Mouse (Mus musculus) bone marrow macrophage, adult 2 months (primary cell): ENCODE results near the gene Irak1bp1.

Experiments
- CTCF ChIP-seq: IDR thresholded peaks from 2 replicates; pipeline ENCODE4 v1.5.1; 2012; ENCODE audit warnings: low read depth, mild to moderate bottlenecking, low read length, moderate library complexity
- POLR2A ChIP-seq: IDR thresholded peaks from 2 replicates; pipeline ENCODE4 v1.6.1; 2012; ENCODE audit warnings: mild to moderate bottlenecking, low read depth, low read length, borderline replicate concordance

DNA sequence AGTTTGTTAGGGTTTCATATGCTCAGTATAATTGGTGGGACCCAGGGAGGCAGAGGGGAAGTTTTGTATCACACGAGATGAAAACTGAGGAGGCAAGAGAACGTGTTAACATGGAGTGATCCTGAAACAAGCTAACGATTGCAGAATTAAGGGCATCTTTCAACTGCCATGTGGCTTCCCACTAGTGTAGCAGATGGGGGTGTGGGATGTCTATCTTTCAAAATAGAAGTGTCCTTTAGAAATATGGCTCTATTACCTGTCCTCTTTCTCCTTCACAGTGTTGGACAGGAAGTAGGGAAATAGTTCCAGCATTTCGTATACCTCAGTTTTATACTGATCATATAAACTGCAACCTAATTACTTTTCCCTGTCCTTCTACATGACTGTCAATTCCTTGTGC is 26.9 kb downstream of the Irak1bp1 start:
- no peak for TF ChIP-seq CTCF
- no peak for TF ChIP-seq POLR2A
